In the genomic region with DNA sequence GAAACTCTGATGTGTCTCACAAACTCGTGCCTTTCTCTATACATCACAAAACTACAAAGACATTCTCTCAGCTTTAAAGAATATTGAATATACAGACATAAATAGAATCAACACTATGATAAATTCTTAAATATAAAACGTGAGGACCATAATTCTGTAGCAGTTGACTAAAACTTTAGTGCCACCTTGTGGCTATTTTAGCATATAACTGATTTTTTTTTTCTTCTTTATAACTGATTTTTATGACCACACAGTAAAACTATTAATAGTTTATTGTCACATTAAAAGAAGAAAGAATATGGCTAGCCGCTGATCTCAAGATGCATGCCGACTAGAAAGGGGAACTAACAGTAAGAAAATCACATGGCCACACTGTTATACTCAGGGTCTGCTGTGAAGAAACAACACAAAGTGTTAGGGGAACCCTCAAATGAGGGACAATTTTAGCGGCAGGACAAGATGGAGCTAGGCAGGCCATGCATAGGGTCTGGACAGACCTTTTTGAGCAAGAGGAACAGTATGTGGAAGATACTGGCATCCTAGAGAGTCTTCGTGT, we compare ENCODE assay signal across 10 mouse cellular contexts. TPM values are rescaled to one million over a fixed set of nuclear protein-coding genes. Genes with fewer than 3 reads are reported as not detected.
DNase-seq lines count a peak whose midpoint lies in the region; ATAC-seq and TF ChIP-seq lines count a peak whose summit lies in the region.
"Had no signal": no experiment of that assay in that cellular context is flagged by ENCODE, and none has a peak within 500 bp of the region (broad histone marks: within the 10 kb centered on the region; RNA-seq: fewer than 3 reads in every experiment).

No protein-coding gene starts in this region.

- ATAC-seq in hindbrain, embryonic 11.5 days (ENCODE audit: low FRiP score), result no peak
- ATAC-seq in hindbrain, embryonic 16.5 days, result no peak
- no peak for ATAC-seq in midbrain, postnatal 0 days (ENCODE audit: low FRiP score)
- ATAC-seq in midbrain, embryonic 11.5 days (ENCODE audit: low FRiP score), result no peak
- ATAC-seq in stomach, postnatal 0 days (ENCODE audit: low FRiP score, low TSS enrichment), result no peak

- no peaks in the 10 kb centered on the region for H3K27me3 ChIP-seq in hindbrain, embryonic 11.5 days (ENCODE audit: control insufficient read depth, insufficient read depth, low read length)
- no peaks in the 10 kb centered on the region for H3K27me3 ChIP-seq in hindbrain, embryonic 16.5 days (replicated peaks; ENCODE audit: control insufficient read depth, insufficient read depth, low read length)
- no peaks in the 10 kb centered on the region for H3K27me3 ChIP-seq in midbrain, postnatal 0 days (ENCODE audit: insufficient read depth, low read length)
- H3K27me3 ChIP-seq in midbrain, embryonic 11.5 days (ENCODE audit: control insufficient read depth, insufficient read depth, low read length), result no peaks in the 10 kb centered on the region
- no peaks in the 10 kb centered on the region for H3K27me3 ChIP-seq in stomach, postnatal 0 days (ENCODE audit: control insufficient read depth, insufficient read depth, low read length)

- TF ChIP-seq EP300 in stomach, postnatal 0 days (optimal IDR thresholded peaks at IDR 0.05), result no peak

- no peak for TF ChIP-seq POLR2A in bone marrow macrophage, adult 2 months (IDR thresholded peaks at IDR 0.05; ENCODE audit: borderline replicate concordance, low read depth, low read length)

- no peaks in the 10 kb centered on the region for H3K36me3 ChIP-seq in hindbrain, embryonic 11.5 days (ENCODE audit: control insufficient read depth, insufficient read depth, low read length)
- no peaks in the 10 kb centered on the region for H3K36me3 ChIP-seq in hindbrain, embryonic 16.5 days (ENCODE audit: control insufficient read depth, insufficient read depth, low read length)
- H3K36me3 ChIP-seq in midbrain, postnatal 0 days (ENCODE audit: insufficient read depth, low read length), result no peaks in the 10 kb centered on the region
- H3K36me3 ChIP-seq in midbrain, embryonic 11.5 days (ENCODE audit: control insufficient read depth, insufficient read depth, low read length), result no peaks in the 10 kb centered on the region
- no peaks in the 10 kb centered on the region for H3K36me3 ChIP-seq in stomach, postnatal 0 days (ENCODE audit: control insufficient read depth, insufficient read depth, low read length)

- DNase-seq in hindbrain, embryonic 11.5 days (ENCODE audit: low spot score), result peak; percentile 23
- peak; percentile 61 for DNase-seq in midbrain, postnatal 0 days (ENCODE audit: low spot score)
- no peak for DNase-seq in midbrain, embryonic 11.5 days (ENCODE audit: low spot score, missing footprints)
- DNase-seq in stomach, postnatal 0 days (ENCODE audit: low spot score), result no peak
- no peak for DNase-seq in left cerebral cortex, adult 18-20 months (ENCODE audit: low spot score in 2 of 2)
- no peak for DNase-seq in spleen, postnatal 36 days (ENCODE audit: low spot score in 2 of 2)
- DNase-seq: cerebellum, adult 18-20 months had no signal

- no peak overlapping the region for H3K27ac ChIP-seq in hindbrain, embryonic 11.5 days (ENCODE audit: low read depth, low read length)
- no peak overlapping the region for H3K27ac ChIP-seq in hindbrain, embryonic 16.5 days (ENCODE audit: low read depth, low read length)
- H3K27ac ChIP-seq in midbrain, postnatal 0 days (ENCODE audit: low read depth, low read length), result no peak overlapping the region
- no peak overlapping the region for H3K27ac ChIP-seq in midbrain, embryonic 11.5 days (ENCODE audit: low read depth, low read length)
- H3K27ac ChIP-seq in bone marrow macrophage, adult 2 months (ENCODE audit: insufficient read depth, low read depth, low read length), result peak overlapping the region; percentile 68
- no peak overlapping the region for H3K27ac ChIP-seq in stomach, postnatal 0 days (replicated peaks)

- H3K4me2 ChIP-seq in hindbrain, embryonic 11.5 days (replicated peaks; ENCODE audit: low read depth, low read length), result no peak overlapping the region
- H3K4me2 ChIP-seq in hindbrain, embryonic 16.5 days (ENCODE audit: low read length), result no peak overlapping the region
- no peak overlapping the region for H3K4me2 ChIP-seq in midbrain, postnatal 0 days (ENCODE audit: low read depth, low read length, poor library complexity, severe bottlenecking)
- no peak overlapping the region for H3K4me2 ChIP-seq in midbrain, embryonic 11.5 days
- no peak overlapping the region for H3K4me2 ChIP-seq in stomach, postnatal 0 days (replicated peaks; ENCODE audit: low read depth)

- peak; percentile 75 for TF ChIP-seq CTCF in midbrain, postnatal 0 days (IDR thresholded peaks at IDR 0.05)
- TF ChIP-seq CTCF in bone marrow macrophage, adult 2 months (IDR thresholded peaks at IDR 0.05; ENCODE audit: low read depth, low read length), result no peak
- peak; percentile 75 for TF ChIP-seq CTCF in stomach, postnatal 0 days (IDR thresholded peaks at IDR 0.05; ENCODE audit: low read depth)

- WGBS in hindbrain, embryonic 11.5 days, result 56% methylated on average over 6 of the region's 6 CpGs
- 54% methylated on average over 6 of the region's 6 CpGs for WGBS in hindbrain, embryonic 16.5 days
- 54% methylated on average over 6 of the region's 6 CpGs for WGBS in midbrain, postnatal 0 days
- 56% methylated on average over 6 of the region's 6 CpGs for WGBS in midbrain, embryonic 11.5 days
- WGBS in stomach, postnatal 0 days, result 45% methylated on average over 6 of the region's 6 CpGs

- H3K9ac ChIP-seq in hindbrain, embryonic 11.5 days (ENCODE audit: low read depth, low read length), result no peak overlapping the region
- H3K9ac ChIP-seq in hindbrain, embryonic 16.5 days (ENCODE audit: low read depth, low read length), result no peak overlapping the region
- no peak overlapping the region for H3K9ac ChIP-seq in midbrain, postnatal 0 days (replicated peaks; ENCODE audit: low read length, poor library complexity, severe bottlenecking)
- H3K9ac ChIP-seq in midbrain, embryonic 11.5 days (ENCODE audit: low read length), result no peak overlapping the region
- no peak overlapping the region for H3K9ac ChIP-seq in stomach, postnatal 0 days (ENCODE audit: low read length)

- H3K9me3 ChIP-seq in hindbrain, embryonic 11.5 days (ENCODE audit: control insufficient read depth, low read length), result no peaks in the 10 kb centered on the region
- no peaks in the 10 kb centered on the region for H3K9me3 ChIP-seq in hindbrain, embryonic 16.5 days (ENCODE audit: control insufficient read depth, low read length)
- H3K9me3 ChIP-seq in midbrain, postnatal 0 days (ENCODE audit: low read length), result no peaks in the 10 kb centered on the region
- no peaks in the 10 kb centered on the region for H3K9me3 ChIP-seq in midbrain, embryonic 11.5 days (ENCODE audit: control insufficient read depth, low read length)
- H3K9me3 ChIP-seq in stomach, postnatal 0 days (ENCODE audit: control insufficient read depth, low read length), result no peaks in the 10 kb centered on the region
- H3K9me3 ChIP-seq: megakaryocyte, embryonic 14.5 days had no signal

- no peak overlapping the region for H3K4me3 ChIP-seq in hindbrain, embryonic 11.5 days (ENCODE audit: low read depth, low read length)
- no peak overlapping the region for H3K4me3 ChIP-seq in hindbrain, embryonic 16.5 days (ENCODE audit: low read length)
- no peak overlapping the region for H3K4me3 ChIP-seq in midbrain, postnatal 0 days (ENCODE audit: low read depth, low read length)
- H3K4me3 ChIP-seq in midbrain, embryonic 11.5 days (ENCODE audit: low read depth, low read length), result no peak overlapping the region
- 0 out of 2 replicates have a peak overlapping the region, but pooled peaks have one; percentile 5 for H3K4me3 ChIP-seq in bone marrow macrophage, adult 2 months (ENCODE audit: insufficient read depth, low read length)
- H3K4me3 ChIP-seq in stomach, postnatal 0 days (ENCODE audit: low read depth, low read length), result no peak overlapping the region
- H3K4me3 ChIP-seq: megakaryocyte, embryonic 14.5 days had no signal

- no peaks in the 10 kb centered on the region for H3K4me1 ChIP-seq in hindbrain, embryonic 11.5 days (replicated peaks; ENCODE audit: control insufficient read depth, insufficient read depth, low read length)
- no peaks in the 10 kb centered on the region for H3K4me1 ChIP-seq in hindbrain, embryonic 16.5 days (ENCODE audit: control insufficient read depth, insufficient read depth, low read depth, low read length)
- no peaks in the 10 kb centered on the region for H3K4me1 ChIP-seq in midbrain, postnatal 0 days (ENCODE audit: insufficient read depth, low read length)
- H3K4me1 ChIP-seq in midbrain, embryonic 11.5 days (ENCODE audit: control insufficient read depth, insufficient read depth, low read length), result no peaks in the 10 kb centered on the region
- peaks cover 14% of the 10 kb centered on the region for H3K4me1 ChIP-seq in bone marrow macrophage, adult 2 months (ENCODE audit: control insufficient read depth, insufficient read depth, low read length)
- no peaks in the 10 kb centered on the region for H3K4me1 ChIP-seq in stomach, postnatal 0 days (replicated peaks; ENCODE audit: control insufficient read depth, insufficient read depth)

RNA-seq across cellular contexts. Expression of gene Hormad2, which starts 18.9 kb away (rescaled TPM):
- not detected in 2 replicates for polyA plus RNA-seq in hindbrain, embryonic 11.5 days (2014; fragmentation: Nextera tagmentation; extraction: Ambion mirVana)
- 0.48 TPM in 1 of 2 replicates, not detected in the other for polyA plus RNA-seq in hindbrain, embryonic 16.5 days (2015; fragmentation: Nextera tagmentation; extraction: Ambion mirVana)
- not detected in 2 replicates for total RNA-seq in midbrain, postnatal 0 days (2014; rRNA removed)
- 0.10 TPM in 1 of 2 replicates, not detected in the other for polyA plus RNA-seq in midbrain, postnatal 0 days (2015; fragmentation: Nextera tagmentation; extraction: Ambion mirVana)
- polyA plus RNA-seq in midbrain, embryonic 11.5 days (2014; fragmentation: Nextera tagmentation; extraction: Ambion mirVana), result 0.07 TPM in 1 of 2 replicates, not detected in the other
- polyA plus RNA-seq in bone marrow macrophage, adult 2 months (2012; ENCODE audit: insufficient read depth, insufficient read length, missing spikeins), result not detected in 2 replicates
- 0.11 and 0.51 TPM in 2 replicates for polyA plus RNA-seq in stomach, postnatal 0 days (2015; fragmentation: Nextera tagmentation; extraction: Ambion mirVana)
- not detected for total RNA-seq in left cerebral cortex, adult 18-20 months (2021)

Comparison
In these comparisons a context has a peak if more than half of its experiments do, and no peak if none do; other contexts are left out.
1. DNase-seq: peak in hindbrain, embryonic 11.5 days (single experiment) and midbrain, postnatal 0 days (single experiment); none in midbrain, embryonic 11.5 days (single experiment), stomach, postnatal 0 days (single experiment), left cerebral cortex, adult 18-20 months (0 of 2) and spleen, postnatal 36 days (0 of 2).